Mouse (Mus musculus) midbrain, embryonic 13.5 days (tissue): ENCODE data around the gene Scn2b. TPM values are rescaled to one million over a fixed set of nuclear protein-coding genes. Genes with fewer than 3 reads are reported as not detected.

Experiments
- ATAC-seq: fragments of 200-750 bp; cut with Nextera tagmentation; 2 replicates; pipeline ENCODE4 v1.8.0; 2017; ENCODE audit warnings: mild to moderate bottlenecking, moderate TSS enrichment, moderate library complexity
- H3K27ac ChIP-seq: fragments of 300-500 bp; sonication (generic); 2 replicates; pipeline ENCODE4 v1.5.1; 2015; ENCODE audit warnings: inconsistent platforms, mild to moderate bottlenecking, moderate library complexity
- H3K27me3 ChIP-seq: fragments of 300-500 bp; sonication (generic); 2 replicates; pipeline ENCODE4 v1.6.1; 2015; ENCODE audit warnings: mild to moderate bottlenecking, inconsistent platforms
- H3K36me3 ChIP-seq: fragments of 300-500 bp; sonication (generic); 2 replicates; pipeline ENCODE4 v1.6.1; 2015; ENCODE audit warnings: mild to moderate bottlenecking, inconsistent platforms
- H3K4me1 ChIP-seq: fragments of 300-500 bp; sonication (generic); replicated peaks from 2 replicates; pipeline ENCODE4 v1.6.1; 2015; ENCODE audit warnings: inconsistent platforms
- H3K4me2 ChIP-seq: fragments of 300-500 bp; sonication (generic); replicated peaks from 2 replicates; pipeline ENCODE4 v1.6.1; 2015; ENCODE audit warnings: moderate library complexity, mild to moderate bottlenecking, inconsistent platforms
- H3K4me3 ChIP-seq: fragments of 300-500 bp; sonication (generic); replicated peaks from 2 replicates; pipeline ENCODE4 v1.5.1; 2015; ENCODE audit warnings: mild to moderate bottlenecking, inconsistent platforms
- H3K9ac ChIP-seq: fragments of 300-500 bp; sonication (generic); replicated peaks from 2 replicates; pipeline ENCODE4 v1.6.1; 2015; ENCODE audit warnings: mild to moderate bottlenecking, inconsistent platforms
- H3K9me3 ChIP-seq: fragments of 300-500 bp; sonication (generic); 2 replicates; pipeline ENCODE4 v1.6.1; 2016; ENCODE audit warnings: mild to moderate bottlenecking, inconsistent platforms
- WGBS: fragments of 180-500 bp; shearing (Covaris S2); methylation state at CpG from one replicate; pipeline ENCODE4 v1.1.7; 2015; 5-methylcytosine and 5-hydroxymethylcytosine counted together
- polyA plus RNA-seq: library from polyadenylated mRNA; unstranded; fragments of >200 nt; fragmentation: Nextera tagmentation; extraction: Ambion mirVana; gene quantifications from 2 replicates; pipeline ENCODE4 v1.2.1, GENCODE M21; 2015

Scn2b gene
- polyA plus RNA-seq, 1 experiment from 2014 or later, result 6.6 TPM

DNA sequence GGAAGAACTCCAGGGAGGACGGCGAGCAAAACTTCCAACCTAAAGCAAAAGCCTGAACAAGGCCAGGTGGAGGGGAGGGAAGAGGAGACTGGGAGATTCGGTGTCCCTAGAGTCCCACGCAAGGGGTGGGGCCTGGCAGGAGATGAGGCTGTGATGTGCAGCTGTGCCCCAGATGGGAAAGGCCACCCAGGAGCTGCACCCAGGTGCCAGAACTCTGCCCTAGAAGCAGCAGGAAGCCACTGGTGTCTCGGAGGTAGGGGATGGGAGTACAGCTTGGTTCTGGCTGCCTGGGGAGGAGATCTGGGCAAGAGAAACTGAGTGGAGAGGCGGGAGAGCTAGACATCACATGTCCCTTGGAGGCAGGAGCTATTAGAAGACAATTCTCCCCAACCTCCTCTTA lies 3.4 kb downstream of the Scn2b start:
- Histone ChIP-seq H3K9ac (no peak overlapping the region), H3K36me3 (peaks cover 10% of the 10 kb centered on the region), H3K4me1 (peaks cover 33% of the 10 kb centered on the region), H3K27ac (no peak overlapping the region), H3K27me3 (peaks cover 16% of the 10 kb centered on the region; the same call in 1 of the 2 replicates), H3K4me2 (0 out of 2 replicates have a peak overlapping the region, but pooled peaks have one; percentile 1), H3K9me3 (no peaks in the 10 kb centered on the region), H3K4me3 (no peak overlapping the region)
- no peak for ATAC-seq
- 64% methylated on average over 6 of the region's 6 CpGs for WGBS

DNA sequence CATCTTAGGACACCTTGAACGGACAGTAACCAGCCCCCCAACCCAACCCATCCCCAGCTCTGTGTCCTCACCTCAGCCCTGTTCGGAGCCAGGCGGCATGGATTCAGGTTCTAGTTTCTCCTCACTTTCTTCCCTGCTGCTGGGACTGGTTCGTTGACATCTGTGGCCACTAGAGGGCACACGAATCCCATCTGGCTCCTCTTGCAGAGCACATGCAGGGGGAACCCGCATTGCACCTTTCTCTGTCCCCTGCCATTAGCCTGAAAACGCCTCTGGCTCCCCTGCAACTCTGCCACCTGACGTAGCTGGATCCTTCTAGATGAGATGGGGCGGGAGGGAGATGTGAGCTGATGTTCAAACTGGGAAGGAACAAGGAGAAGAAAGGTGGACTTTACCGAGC lies 4.2 kb downstream of the Scn2b start:
- H3K4me1 ChIP-seq, result peaks cover 29% of the 10 kb centered on the region
- peak overlapping the region; percentile 11; the same call in 1 of the 2 replicates for H3K4me3 ChIP-seq
- H3K27me3 ChIP-seq, result peaks cover 11% of the 10 kb centered on the region; the same call in 1 of the 2 replicates
- H3K9ac ChIP-seq, result peak overlapping the region; percentile 48; the same call in 1 of the 2 replicates
- H3K36me3 ChIP-seq, result peaks cover 18% of the 10 kb centered on the region
- WGBS, result 1% methylated on average over 10 of the region's 10 CpGs
- H3K9me3 ChIP-seq, result no peaks in the 10 kb centered on the region
- no peak overlapping the region for H3K27ac ChIP-seq
- peak overlapping the region; percentile 36 for H3K4me2 ChIP-seq
- ATAC-seq, result 0 out of 2 replicates have a peak, but pooled peaks have one; percentile 24

DNA sequence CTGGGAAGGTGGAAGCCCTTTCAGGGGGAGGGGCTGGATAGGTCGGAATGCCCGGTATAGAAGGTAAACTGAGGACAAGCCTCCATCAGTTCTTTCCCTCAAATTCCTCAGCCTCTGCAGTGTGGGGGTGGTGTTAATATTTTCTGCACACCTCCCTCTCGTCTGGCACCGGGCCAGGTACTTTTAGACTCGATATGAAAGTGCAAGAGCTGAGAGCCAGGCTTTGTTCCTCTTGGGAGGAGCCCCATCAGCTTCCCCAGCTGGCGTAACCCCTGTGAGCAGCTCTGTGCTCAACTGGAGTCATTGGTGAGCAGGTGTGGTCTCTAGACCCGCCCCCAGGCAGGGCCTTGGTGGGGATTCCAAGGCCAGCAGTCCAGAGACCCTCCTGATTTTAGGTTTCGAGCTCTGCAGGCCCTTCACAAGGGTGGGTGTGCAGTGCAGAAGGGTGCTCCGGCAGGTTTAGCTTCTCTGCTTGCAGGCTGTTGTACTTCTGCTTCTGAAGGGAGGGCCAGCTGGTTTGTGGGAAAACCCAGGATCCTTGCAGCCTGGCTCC lies 4.7 kb downstream of the Scn2b start:
- no peaks in the 10 kb centered on the region for H3K9me3 ChIP-seq
- H3K27me3 ChIP-seq, result 0 out of 2 replicates have a peak, but pooled peaks cover 7% of the 10 kb centered on the region
- ATAC-seq, result peak; percentile 41
- H3K9ac ChIP-seq, result peak overlapping the region; percentile 48; the same call in 1 of the 2 replicates
- H3K4me1 ChIP-seq, result peaks cover 29% of the 10 kb centered on the region
- H3K36me3 ChIP-seq, result peaks cover 20% of the 10 kb centered on the region
- H3K27ac ChIP-seq, result no peak overlapping the region
- 29% methylated on average over 9 of the region's 9 CpGs for WGBS
- peak overlapping the region; percentile 36 for H3K4me2 ChIP-seq
- peak overlapping the region; percentile 11; the same call in 1 of the 2 replicates for H3K4me3 ChIP-seq

DNA sequence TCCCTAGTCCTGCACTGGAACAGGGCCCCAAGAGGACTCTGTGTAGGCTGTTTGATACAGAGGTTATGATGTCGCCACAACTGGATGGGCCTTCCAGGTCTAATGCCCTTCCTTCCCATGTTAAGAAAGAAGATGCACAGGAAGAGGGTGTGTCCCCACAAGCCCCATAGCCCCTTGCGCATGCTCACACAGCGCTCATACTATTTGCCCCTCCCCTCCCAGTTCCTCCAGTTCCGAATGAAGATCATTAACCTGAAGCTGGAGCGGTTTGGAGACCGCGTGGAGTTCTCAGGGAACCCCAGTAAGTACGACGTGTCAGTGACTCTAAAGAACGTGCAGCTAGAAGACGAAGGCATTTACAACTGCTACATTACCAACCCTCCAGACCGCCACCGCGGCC lies 7.6 kb downstream of the Scn2b start:
- Histone ChIP-seq H3K27ac (no peak overlapping the region), H3K4me1 (peaks cover 14% of the 10 kb centered on the region), H3K27me3 (peaks cover 5% of the 10 kb centered on the region; the same call in 1 of the 2 replicates), H3K4me2 (no peak overlapping the region), H3K9ac (no peak overlapping the region), H3K9me3 (no peaks in the 10 kb centered on the region), H3K36me3 (peaks cover 20% of the 10 kb centered on the region), H3K4me3 (no peak overlapping the region)
- WGBS, result 93% methylated on average over 14 of the region's 14 CpGs
- ATAC-seq, result no peak

DNA sequence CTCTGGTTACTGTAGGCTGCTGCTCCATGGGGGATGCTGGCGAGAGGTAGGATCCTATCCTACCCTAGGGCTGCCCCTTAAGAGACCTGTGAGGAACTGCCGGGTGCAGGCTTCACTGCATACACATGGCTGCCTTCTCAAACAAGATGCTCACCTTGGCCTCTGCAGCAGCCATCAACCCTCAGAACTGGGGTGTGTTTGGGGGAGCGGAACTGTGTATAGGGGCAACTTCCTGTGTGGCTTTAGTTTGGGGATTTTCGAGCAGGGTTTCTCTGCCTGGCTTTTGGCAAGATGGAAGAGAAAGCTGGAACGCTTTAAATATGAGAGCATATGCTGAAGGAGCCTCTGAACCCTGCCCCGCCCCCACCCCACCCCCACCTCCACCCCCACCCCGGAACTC lies 9.4 kb downstream of the Scn2b start:
- WGBS, result 51% methylated on average over 7 of the region's 7 CpGs
- no peak for ATAC-seq
- no peak overlapping the region for H3K4me3 ChIP-seq
- no peak overlapping the region for H3K27ac ChIP-seq
- H3K4me1 ChIP-seq, result peaks cover 7% of the 10 kb centered on the region
- H3K9me3 ChIP-seq, result no peaks in the 10 kb centered on the region
- H3K36me3 ChIP-seq, result peaks cover 20% of the 10 kb centered on the region
- H3K9ac ChIP-seq, result no peak overlapping the region
- peaks cover 5% of the 10 kb centered on the region for H3K27me3 ChIP-seq
- H3K4me2 ChIP-seq, result no peak overlapping the region

DNA sequence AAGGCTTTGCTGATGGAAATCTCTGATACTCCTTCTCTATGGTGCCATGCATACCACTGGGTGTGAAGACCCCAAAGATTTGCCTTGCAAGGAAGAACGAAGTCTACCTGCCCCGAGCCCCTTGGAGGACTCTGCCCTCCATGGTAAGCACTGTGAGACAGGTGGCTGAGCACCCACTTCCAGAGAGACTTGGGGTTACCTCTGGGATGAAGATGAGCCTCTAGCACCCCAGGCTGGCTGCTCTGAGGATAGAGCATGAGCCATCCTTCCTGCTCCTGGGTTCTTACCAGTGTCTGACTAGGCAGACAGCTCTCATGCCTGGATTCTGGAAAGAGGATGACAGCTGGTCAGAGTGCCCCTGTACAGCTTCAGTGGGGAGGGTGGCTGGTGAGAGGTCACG lies 12.5 kb downstream of the Scn2b start:
- no peak overlapping the region for H3K9ac ChIP-seq

DNA sequence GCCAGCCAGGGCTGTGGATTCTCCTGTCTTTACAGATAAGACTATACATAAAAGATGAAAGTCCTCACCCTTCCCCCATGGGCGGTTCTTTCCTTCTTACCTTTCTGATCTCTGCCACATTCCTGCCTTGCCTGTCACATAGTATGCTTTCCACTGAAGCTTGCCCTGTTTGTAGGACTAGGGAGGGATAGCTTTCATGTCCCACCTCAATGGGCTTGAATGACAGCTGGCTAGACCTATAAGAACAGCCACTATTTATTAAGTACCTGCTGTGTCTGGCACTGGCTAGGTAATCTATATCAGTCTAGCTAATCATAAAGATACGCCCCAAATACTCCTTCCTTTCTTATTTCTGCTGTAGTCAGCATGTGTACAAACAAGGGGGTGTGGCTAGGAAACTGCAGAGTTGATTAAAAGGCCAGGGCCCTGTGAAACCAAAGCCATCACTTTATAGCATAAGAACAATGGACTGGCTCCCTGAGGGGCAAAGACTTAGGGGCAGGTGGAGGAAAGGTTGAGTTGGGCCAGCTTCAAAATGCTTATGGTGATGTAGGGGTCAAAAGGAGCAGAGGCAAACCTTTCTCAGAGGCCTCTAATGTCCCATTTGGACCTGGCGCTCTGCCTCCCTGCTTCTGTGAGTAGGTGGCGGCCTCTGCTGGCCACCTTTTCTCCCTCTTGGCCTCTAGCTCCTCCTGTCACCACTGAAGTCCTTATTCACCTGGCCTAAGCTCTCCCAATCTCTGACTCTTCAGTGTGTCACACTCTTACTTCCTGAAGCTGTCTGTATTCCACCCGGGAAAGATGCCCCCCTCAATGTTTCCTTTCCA lies 16.1 kb downstream of the Scn2b start:
- 19% methylated on average over 5 of the region's 5 CpGs for WGBS
- ATAC-seq, result no peak
- Histone ChIP-seq H3K27ac (no peak overlapping the region), H3K9me3 (no peaks in the 10 kb centered on the region), H3K4me3 (no peak overlapping the region), H3K4me2 (no peak overlapping the region), H3K4me1 (peaks cover 10% of the 10 kb centered on the region), H3K27me3 (peaks cover 58% of the 10 kb centered on the region), H3K9ac (no peak overlapping the region), H3K36me3 (no peaks in the 10 kb centered on the region)

More for the DNA sequence above, 12.5 kb downstream of the Scn2b start:
- Histone ChIP-seq H3K27me3 (peaks cover 24% of the 10 kb centered on the region), H3K27ac (no peak overlapping the region), H3K4me1 (no peaks in the 10 kb centered on the region), H3K4me3 (no peak overlapping the region), H3K36me3 (peaks cover 19% of the 10 kb centered on the region), H3K4me2 (no peak overlapping the region), H3K9me3 (no peaks in the 10 kb centered on the region)
- whole genome bisulfite sequencing, result 79% methylated on average over 3 of the region's 3 CpGs
- ATAC-seq, result no peak

DNA sequence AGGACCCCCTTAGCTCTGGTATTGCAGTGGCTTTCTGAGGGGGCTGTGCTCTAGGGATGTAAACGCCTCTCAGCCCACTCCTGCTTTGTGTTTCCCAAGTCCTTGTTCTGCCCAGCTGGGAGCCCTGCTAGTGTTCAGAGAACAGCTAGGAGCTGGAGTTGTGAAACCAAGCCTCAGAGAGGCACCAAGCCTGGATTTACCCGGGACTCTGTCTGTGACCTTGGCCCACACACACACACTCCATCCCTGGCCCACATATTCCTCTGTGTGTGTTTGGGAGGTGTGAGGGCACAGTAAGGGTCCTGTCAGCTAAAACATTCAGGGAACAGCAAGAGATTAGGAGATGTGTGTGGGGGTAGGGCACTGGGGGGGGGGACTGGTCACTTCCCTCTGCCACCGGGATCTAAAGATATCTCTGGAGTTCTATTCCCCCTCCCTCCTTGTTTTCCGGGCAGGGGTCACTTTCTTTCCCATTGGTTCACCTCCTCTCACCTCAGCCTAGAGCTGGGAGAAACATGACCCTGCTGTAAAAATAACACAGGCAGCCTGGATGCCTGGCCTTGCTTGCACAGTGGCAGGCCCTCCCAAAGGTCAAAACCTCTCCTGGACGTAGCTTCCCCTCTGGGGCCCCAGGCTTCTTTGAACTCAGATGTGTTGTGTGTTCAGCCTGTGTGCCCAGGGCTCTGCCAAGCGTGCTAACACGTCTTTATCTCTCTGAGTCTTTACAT lies 19.0 kb downstream of the Scn2b start:
- H3K9ac ChIP-seq, result no peak overlapping the region
- no peak overlapping the region for H3K4me2 ChIP-seq
- H3K4me1 ChIP-seq, result peaks cover 15% of the 10 kb centered on the region
- H3K4me3 ChIP-seq, result no peak overlapping the region
- H3K27me3 ChIP-seq, result peaks cover 87% of the 10 kb centered on the region
- WGBS, result 10% methylated on average over 7 of the region's 7 CpGs
- no peak overlapping the region for H3K27ac ChIP-seq
- no peaks in the 10 kb centered on the region for H3K36me3 ChIP-seq
- no peaks in the 10 kb centered on the region for H3K9me3 ChIP-seq
- no peak for ATAC-seq

DNA sequence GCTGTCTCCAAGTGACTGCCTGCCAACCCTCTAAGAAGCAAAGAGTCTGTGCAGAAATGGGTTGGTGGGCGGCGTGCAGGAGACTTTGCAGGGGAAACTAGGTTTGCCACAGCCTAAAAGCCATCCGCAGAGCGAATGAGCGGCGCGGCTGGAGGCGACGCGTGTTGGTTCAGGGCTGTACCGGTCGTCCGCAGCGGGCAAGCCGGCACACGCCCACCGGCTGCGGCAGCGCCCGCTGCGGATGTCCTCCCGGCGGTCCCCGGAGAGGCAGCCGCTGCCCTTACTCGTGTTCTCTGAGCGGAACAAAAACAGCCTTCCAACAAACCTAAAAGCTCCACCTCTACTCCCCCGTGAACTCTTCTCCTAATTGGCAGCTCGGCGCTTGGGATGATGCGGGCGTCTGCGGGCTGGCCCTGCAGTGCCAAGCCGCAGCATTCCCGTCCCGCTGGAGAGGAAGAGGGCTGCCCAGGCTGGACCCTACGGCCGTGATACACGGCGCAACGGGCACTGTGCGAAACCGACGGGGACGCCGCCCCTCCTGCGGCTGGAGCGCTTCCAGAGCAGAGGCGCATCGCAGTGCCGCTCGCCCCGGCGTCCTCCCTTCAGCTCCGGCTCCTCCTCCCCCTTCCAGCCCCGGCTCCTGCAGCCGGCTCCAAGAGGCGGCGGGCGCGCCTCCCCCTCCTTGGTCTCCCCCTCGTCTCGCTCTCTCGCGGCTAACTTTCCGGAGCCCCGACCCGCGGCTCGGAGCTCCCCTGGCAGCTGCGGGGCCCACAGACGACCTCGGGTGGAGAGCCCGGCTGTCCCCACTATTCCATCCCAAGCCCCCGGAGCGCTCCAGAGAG lies 20.8 kb downstream of the Scn2b start, which contains the start of gene Scn4b:
Gene Scn4b (plus strand): TSS at position 205 of the 842 bp plus-strand sequence.
- peaks cover 15% of the 10 kb centered on the region for H3K4me1 ChIP-seq
- peak within 1 kb of the TSS; percentile 65 for H3K9ac ChIP-seq
- ATAC-seq, result peak; percentile 62
- under 1% methylated on average over 67 of the region's 76 CpGs for WGBS
- H3K27ac ChIP-seq, result no peak within 1 kb of the TSS
- no peaks in the 10 kb centered on the region for H3K36me3 ChIP-seq
- H3K9me3 ChIP-seq, result no peaks in the 10 kb centered on the region
- H3K4me2 ChIP-seq, result peak within 1 kb of the TSS; percentile 88
- peaks cover 97% of the 10 kb centered on the region for H3K27me3 ChIP-seq
- peak within 1 kb of the TSS; percentile 52 for H3K4me3 ChIP-seq

DNA sequence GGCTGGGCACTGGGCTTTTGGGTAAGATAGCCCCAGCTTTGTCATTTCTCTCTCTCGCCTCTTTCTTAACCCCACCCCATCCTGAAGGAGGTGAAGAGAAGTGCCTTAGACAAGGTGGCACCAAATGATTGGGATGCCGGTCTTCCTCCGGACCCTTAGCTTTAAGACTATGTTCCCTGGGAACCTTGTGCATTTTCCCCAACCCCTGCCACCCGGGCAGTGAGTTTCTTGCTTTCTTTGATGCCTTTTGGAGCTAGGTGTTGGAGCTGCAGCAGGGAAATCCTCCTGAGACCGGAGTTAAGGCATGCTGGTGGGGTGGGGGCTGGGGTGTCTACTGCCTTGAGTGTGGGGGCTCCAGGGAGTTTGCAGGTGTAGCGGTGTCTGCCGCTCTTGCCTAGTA lies 21.5 kb downstream of the Scn2b start:
- H3K36me3 ChIP-seq, result no peaks in the 10 kb centered on the region
- no peak overlapping the region for H3K27ac ChIP-seq
- peak overlapping the region; percentile 88 for H3K4me2 ChIP-seq
- peak overlapping the region; percentile 65; the same call in 1 of the 2 replicates for H3K9ac ChIP-seq
- WGBS, result 4% methylated on average over 7 of the region's 7 CpGs
- H3K4me1 ChIP-seq, result peaks cover 15% of the 10 kb centered on the region
- no peaks in the 10 kb centered on the region for H3K9me3 ChIP-seq
- H3K4me3 ChIP-seq, result peak overlapping the region; percentile 52
- no peak for ATAC-seq
- H3K27me3 ChIP-seq, result peaks cover 100% of the 10 kb centered on the region

DNA sequence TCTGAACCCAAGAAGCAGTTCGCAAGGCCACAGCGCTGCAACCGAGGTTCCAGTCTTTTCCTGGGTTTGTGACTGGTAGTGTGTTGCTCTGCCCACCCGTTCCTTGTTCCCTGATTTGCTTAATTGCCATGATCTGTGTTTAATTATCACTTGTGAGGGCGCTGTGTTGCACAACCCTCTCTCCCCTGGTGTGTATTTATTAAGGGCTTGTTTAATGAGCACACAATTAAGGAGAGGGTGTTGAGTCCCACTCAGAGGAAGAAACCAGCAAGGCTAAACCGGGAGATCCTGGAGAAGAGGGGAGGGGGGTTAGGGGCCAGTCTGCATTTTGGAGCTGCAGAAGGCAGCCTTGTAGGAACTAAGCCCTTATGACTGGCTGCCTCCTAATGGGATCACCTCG lies 23.4 kb downstream of the Scn2b start:
- no peak overlapping the region for H3K9ac ChIP-seq
- H3K4me3 ChIP-seq, result no peak overlapping the region
- no peaks in the 10 kb centered on the region for H3K9me3 ChIP-seq
- H3K36me3 ChIP-seq, result no peaks in the 10 kb centered on the region
- 58% methylated on average over 7 of the region's 7 CpGs for WGBS
- H3K4me1 ChIP-seq, result peaks cover 20% of the 10 kb centered on the region
- H3K4me2 ChIP-seq, result no peak overlapping the region
- H3K27ac ChIP-seq, result no peak overlapping the region
- H3K27me3 ChIP-seq, result peaks cover 100% of the 10 kb centered on the region
- no peak for ATAC-seq
